Mouse (Mus musculus) embryonic fibroblast, embryonic 13.5 days (primary cell): ENCODE results near the gene Fuk.

ENCODE experiments used
- CTCF ChIP-seq: IDR thresholded peaks from 2 replicates; pipeline ENCODE4 v1.5.1; 2011; ENCODE audit warnings: mild to moderate bottlenecking, control low read depth, low read length, moderate library complexity, borderline replicate concordance; ENCODE audit not compliant: insufficient read depth
- POLR2A ChIP-seq: IDR thresholded peaks from 2 replicates; pipeline ENCODE4 v1.6.1; 2011; ENCODE audit warnings: low read depth, mild to moderate bottlenecking, control low read depth, low read length, moderate library complexity

GRCm38 (mm10) chr8:110911576-110912570 is 9.6 kb upstream of the Fuk start:
- TF ChIP-seq CTCF: no peak
- no peak for TF ChIP-seq POLR2A
